Mouse (Mus musculus) c-Kit-positive CD71-positive TER-119-negative erythroid progenitor cells, embryonic 14.5 days (primary cell): ENCODE results near the gene Gpr19.

Experiments
- DNase-seq: peaks from one replicate; pipeline ENCODE4 v3.0.0-alpha.2; 2013; ENCODE audit warnings: low read depth

Gpr19 gene

GRCm38 (mm10) chr6:134848197-134848890 lies 50.0 kb downstream of the Gpr19 start:
- DNase-seq = no peak

- DNase-seq = no peak
These were observed 50.8 kb downstream of the Gpr19 start for GRCm38 (mm10) chr6:134847550-134847949.

- no peak for DNase-seq
These were observed 52.1 kb downstream of the Gpr19 start for GRCm38 (mm10) chr6:134846308-134846707.

GRCm38 (mm10) chr6:134845726-134846125 lies 52.7 kb downstream of the Gpr19 start:
- no peak for DNase-seq

GRCm38 (mm10) chr6:134840346-134840745 lies 58.0 kb downstream of the Gpr19 start:
- no peak for DNase-seq

GRCm38 (mm10) chr6:134838111-134838510 lies 60.3 kb downstream of the Gpr19 start:
- DNase-seq = no peak

GRCm38 (mm10) chr6:134834585-134835251 lies 63.7 kb downstream of the Gpr19 start:
- no peak for DNase-seq

- no peak for DNase-seq
These were observed 67.6 kb downstream of the Gpr19 start for GRCm38 (mm10) chr6:134830776-134831175.

- peak; percentile 96 for DNase-seq
These were observed 68.3 kb downstream of the Gpr19 start, which contains the start of gene Crebl2 for GRCm38 (mm10) chr6:134829786-134830700. Crebl2 (plus strand) TSS chr6:134830154.

GRCm38 (mm10) chr6:134822844-134823243 lies 75.5 kb downstream of the Gpr19 start:
- DNase-seq = no peak

GRCm38 (mm10) chr6:134820411-134820810 lies 78.0 kb downstream of the Gpr19 start:
- DNase-seq = no peak

GRCm38 (mm10) chr6:134819741-134820140 lies 78.6 kb downstream of the Gpr19 start:
- no peak for DNase-seq
